Mouse (Mus musculus) neural tube, embryonic 13.5 days (tissue): ENCODE results near the gene Abhd16a. TPM values are rescaled to one million over a fixed set of nuclear protein-coding genes. Genes with fewer than 3 reads are reported as not detected.
"Not testable (repeated sequence)": the region's sequence is repeated elsewhere in the genome, so short reads cannot be mapped to it uniquely, and the experiment has no call there.

ENCODE experiments used
- ATAC-seq: fragments of 200-750 bp; cut with Nextera tagmentation; 2 replicates; pipeline ENCODE4 v1.8.0; 2017; ENCODE audit warnings: low read depth, mild to moderate bottlenecking, moderate TSS enrichment, moderate library complexity
- H3K27ac ChIP-seq: fragments of 300-500 bp; sonication (generic); replicated peaks from 2 replicates; pipeline ENCODE4 v1.5.1; 2015; ENCODE audit warnings: moderate library complexity, mild to moderate bottlenecking, inconsistent platforms
- H3K27me3 ChIP-seq: fragments of 300-500 bp; sonication (generic); 2 replicates; pipeline ENCODE4 v1.6.1; 2015; ENCODE audit warnings: mild to moderate bottlenecking, inconsistent platforms
- H3K36me3 ChIP-seq: fragments of 300-500 bp; sonication (generic); 2 replicates; pipeline ENCODE4 v1.6.1; 2015; ENCODE audit warnings: mild to moderate bottlenecking, inconsistent platforms
- H3K4me1 ChIP-seq: fragments of 300-500 bp; sonication (generic); replicated peaks from 2 replicates; pipeline ENCODE4 v1.6.1; 2015; ENCODE audit warnings: inconsistent platforms
- H3K4me2 ChIP-seq: fragments of 300-500 bp; sonication (generic); 2 replicates; pipeline ENCODE4 v1.6.1; 2015; ENCODE audit warnings: inconsistent platforms, mild to moderate bottlenecking, moderate library complexity
- H3K4me3 ChIP-seq: fragments of 300-500 bp; sonication (generic); 2 replicates; pipeline ENCODE4 v1.5.1; 2015; ENCODE audit warnings: mild to moderate bottlenecking, inconsistent platforms
- H3K9ac ChIP-seq: fragments of 300-500 bp; sonication (generic); 2 replicates; pipeline ENCODE4 v1.6.1; 2015; ENCODE audit warnings: moderate library complexity, mild to moderate bottlenecking, inconsistent platforms
- H3K9me3 ChIP-seq: fragments of 300-500 bp; sonication (generic); 2 replicates; pipeline ENCODE4 v1.6.1; 2016; ENCODE audit warnings: inconsistent platforms
- WGBS: fragments of 180-500 bp; shearing (Covaris S2); methylation state at CpG from one replicate; pipeline ENCODE4 v1.1.7; 2015; 5-methylcytosine and 5-hydroxymethylcytosine counted together
- polyA plus RNA-seq: library from polyadenylated mRNA; unstranded; fragments of >200 nt; fragmentation: Nextera tagmentation; extraction: Ambion mirVana; gene quantifications from 2 replicates; pipeline ENCODE4 v1.2.1, GENCODE M21; 2015

Abhd16a gene
- polyA plus RNA-seq, 1 experiment from 2014 or later = 104 TPM

DNA sequence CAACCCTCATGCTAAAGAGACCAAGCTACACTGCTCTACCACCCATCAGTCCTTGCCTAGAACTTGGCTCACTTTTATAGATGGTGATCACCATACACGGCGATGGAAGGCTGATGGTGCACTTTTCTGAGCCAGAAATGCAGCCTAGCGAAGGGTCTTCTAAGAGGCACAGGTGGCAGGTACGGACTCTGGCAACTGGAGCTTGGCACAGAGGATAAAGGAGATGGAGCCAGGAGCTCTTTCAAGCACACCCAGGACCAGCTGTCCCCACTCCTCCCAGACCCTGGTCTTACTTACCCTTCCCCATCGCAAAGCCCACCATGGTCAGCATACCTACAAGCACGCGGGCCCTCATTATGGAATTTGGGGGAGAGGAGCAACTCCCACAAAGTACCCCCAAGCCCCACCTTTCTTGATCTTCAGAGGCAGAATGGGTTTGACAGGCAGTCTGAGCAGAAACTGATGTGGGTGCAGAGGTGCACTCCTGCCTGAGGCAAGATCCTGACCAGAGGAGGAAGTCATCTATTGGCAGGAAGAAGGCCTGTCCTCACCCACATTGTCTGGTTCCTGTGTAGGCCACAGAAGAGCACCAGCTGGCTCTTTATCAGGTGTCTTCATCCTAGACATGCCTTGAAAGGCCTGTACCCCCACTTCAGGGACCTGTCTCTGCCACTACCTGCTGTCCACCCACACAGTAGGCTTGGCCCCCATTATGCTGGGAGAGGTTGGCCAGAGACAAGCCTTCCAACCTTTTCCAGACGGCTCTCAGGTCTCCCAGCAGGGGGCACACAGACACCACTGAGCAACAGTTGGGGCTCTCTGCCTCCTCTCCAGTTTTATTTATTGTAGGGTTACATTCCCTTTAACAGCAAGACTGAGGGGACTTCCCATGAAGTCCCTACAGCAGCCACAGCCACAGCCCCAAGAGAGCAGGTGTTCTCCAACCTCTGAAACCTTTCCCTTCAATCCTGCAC, 26.3 kb downstream of the Abhd16a start, which contains the start of gene Ly6g5b:
Gene Ly6g5b, minus strand, starts transcription at position 383 of the 974 bp plus-strand sequence.
- H3K36me3 ChIP-seq = peaks cover 57% of the 10 kb centered on the region
- no peaks in the 10 kb centered on the region for H3K27me3 ChIP-seq
- H3K4me3 ChIP-seq = no peak within 1 kb of the TSS
- no peak within 1 kb of the TSS for H3K4me2 ChIP-seq
- no peak within 1 kb of the TSS for H3K27ac ChIP-seq
- H3K4me1 ChIP-seq = peaks cover 9% of the 10 kb centered on the region
- no peak for ATAC-seq
- no peaks in the 10 kb centered on the region for H3K9me3 ChIP-seq
- H3K9ac ChIP-seq = no peak within 1 kb of the TSS
- WGBS = 86% methylated on average over 8 of the region's 8 CpGs

DNA sequence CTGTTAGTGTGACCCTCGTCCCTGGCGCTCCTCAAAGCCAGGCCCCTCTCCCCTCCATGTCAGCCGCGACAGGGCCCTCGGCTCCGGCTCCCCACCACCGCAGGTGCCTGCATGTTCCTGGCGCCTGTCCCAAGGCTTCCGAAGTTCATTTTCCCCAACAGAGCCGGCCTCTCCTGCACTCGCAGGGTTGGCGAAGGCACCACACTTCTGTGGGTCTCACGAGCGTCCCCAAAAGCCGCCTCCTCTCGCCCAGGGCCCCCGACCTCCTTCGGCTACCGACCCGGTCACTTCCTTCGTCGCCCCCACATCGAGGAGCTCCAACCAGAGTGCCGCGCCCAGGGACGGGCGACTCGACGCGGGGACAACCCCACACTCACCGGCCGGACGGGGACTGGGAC, 31.7 kb downstream of the Abhd16a start:
- H3K4me1 ChIP-seq = peaks cover 28% of the 10 kb centered on the region
- H3K9ac ChIP-seq = peak overlapping the region; percentile 98
- H3K4me2 ChIP-seq = peak overlapping the region; percentile 98
- peaks cover 54% of the 10 kb centered on the region for H3K36me3 ChIP-seq
- WGBS = under 1% methylated on average over 33 of the region's 33 CpGs
- H3K27me3 ChIP-seq = no peaks in the 10 kb centered on the region
- H3K9me3 ChIP-seq = no peaks in the 10 kb centered on the region
- H3K27ac ChIP-seq = peak overlapping the region; percentile 74
- peak overlapping the region; percentile 96 for H3K4me3 ChIP-seq
- peak; percentile 12; the same call in 1 of the 2 replicates for ATAC-seq

DNA sequence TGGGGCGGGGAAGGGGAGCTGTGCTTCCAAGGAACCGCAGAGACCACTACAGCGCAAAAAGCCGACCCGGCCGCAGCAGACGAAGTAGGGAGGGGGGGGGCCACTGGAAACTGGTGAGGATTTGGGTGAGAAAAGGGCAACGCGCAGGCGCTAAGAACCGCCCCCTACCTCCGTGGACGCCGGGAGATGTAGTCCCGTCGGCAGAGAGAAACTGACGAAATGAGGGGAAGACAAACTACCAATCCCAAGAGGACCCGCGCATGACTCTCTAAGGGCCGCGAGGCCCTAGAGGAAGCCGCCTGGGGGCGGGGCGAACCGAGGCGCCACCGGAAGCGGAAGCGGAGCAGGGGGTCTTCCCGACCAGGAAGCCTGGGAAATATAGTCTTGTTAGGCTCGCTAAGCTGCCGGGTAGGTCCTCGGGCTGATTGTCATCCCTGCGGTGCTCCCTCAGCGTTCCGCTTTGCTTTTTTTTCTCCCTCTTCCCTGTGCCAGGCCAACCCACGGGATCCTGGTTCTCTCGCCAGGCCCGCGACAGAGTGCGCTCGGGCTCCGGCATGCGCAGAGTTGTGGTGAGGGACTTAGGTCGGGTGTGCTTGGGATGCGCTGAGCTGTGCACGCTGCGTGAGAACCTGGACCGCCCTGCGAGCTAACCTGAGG, 32.2 kb downstream of the Abhd16a start, which contains the start of gene Gpank1:
Gene Gpank1, plus strand, starts transcription at position 313 of the 657 bp plus-strand sequence.
- Histone ChIP-seq H3K9ac (peak within 1 kb of the TSS; percentile 98), H3K27me3 (no peaks in the 10 kb centered on the region), H3K4me3 (peak within 1 kb of the TSS; percentile 96), H3K4me1 (peaks cover 33% of the 10 kb centered on the region), H3K36me3 (peaks cover 49% of the 10 kb centered on the region), H3K9me3 (no peaks in the 10 kb centered on the region), H3K4me2 (peak within 1 kb of the TSS; percentile 98), H3K27ac (peak within 1 kb of the TSS; percentile 95)
- WGBS = under 1% methylated on average over 50 of the region's 50 CpGs
- peak; percentile 95 for ATAC-seq

DNA sequence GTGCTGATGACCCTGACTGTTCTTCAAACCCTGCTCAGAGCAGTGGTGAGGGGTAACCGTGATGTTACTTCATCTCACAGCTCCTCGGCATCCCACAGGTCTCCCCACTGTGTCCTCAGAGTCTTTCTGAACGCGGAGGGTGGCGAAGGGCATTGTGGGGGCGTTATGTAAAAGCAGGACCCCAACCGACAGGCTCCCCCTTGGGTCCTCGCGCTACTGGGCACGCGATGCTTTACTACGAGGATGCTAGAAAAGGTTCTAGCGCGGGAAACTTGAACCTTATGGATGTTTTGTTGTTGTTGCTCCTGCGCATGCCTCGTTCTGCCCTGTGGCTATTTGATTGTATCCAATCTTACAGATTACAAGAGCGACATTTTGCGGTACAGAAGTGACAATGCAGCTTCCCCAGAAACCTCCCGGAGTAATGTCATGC, 32.8 kb downstream of the Abhd16a start, which contains the start of gene Csnk2b:
Gene Csnk2b, minus strand, starts transcription at position 183 of the 433 bp plus-strand sequence.
- Histone ChIP-seq H3K4me3 (peak within 1 kb of the TSS; percentile 96), H3K4me1 (peaks cover 39% of the 10 kb centered on the region), H3K9ac (peak within 1 kb of the TSS; percentile 98), H3K9me3 (no peaks in the 10 kb centered on the region), H3K27ac (peak within 1 kb of the TSS; percentile 95), H3K36me3 (peaks cover 42% of the 10 kb centered on the region), H3K27me3 (no peaks in the 10 kb centered on the region), H3K4me2 (peak within 1 kb of the TSS; percentile 98)
- WGBS = 0% methylated on average over 19 of the region's 19 CpGs
- ATAC-seq = peak; percentile 52

DNA sequence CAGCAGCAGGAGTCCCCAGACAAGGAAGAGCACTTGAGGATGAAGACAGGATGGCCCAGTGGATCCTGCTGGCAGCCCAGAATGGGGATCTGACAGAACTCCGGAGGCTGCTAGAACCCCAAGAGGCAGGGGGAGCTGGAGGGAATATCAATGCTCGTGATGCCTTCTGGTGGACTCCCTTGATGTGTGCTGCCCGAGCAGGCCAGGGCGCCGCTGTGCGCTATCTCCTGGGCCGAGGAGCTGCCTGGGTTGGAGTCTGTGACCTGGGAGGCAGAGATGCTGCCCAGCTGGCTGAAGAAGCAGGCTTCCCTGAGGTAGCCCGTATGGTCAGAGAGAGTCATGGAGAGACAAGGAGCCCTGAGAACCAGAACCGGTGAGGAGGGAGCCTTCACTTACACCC, 34.2 kb downstream of the Abhd16a start:
- H3K27ac ChIP-seq, H3K4me2 ChIP-seq, H3K9ac ChIP-seq, H3K9me3 ChIP-seq, ATAC-seq, H3K4me3 ChIP-seq, H3K27me3 ChIP-seq: not testable (repeated sequence)
- peaks cover 51% of the 10 kb centered on the region for H3K4me1 ChIP-seq
- H3K36me3 ChIP-seq = peaks cover 30% of the 10 kb centered on the region
- 91% methylated on average over 9 of the region's 9 CpGs for WGBS

DNA sequence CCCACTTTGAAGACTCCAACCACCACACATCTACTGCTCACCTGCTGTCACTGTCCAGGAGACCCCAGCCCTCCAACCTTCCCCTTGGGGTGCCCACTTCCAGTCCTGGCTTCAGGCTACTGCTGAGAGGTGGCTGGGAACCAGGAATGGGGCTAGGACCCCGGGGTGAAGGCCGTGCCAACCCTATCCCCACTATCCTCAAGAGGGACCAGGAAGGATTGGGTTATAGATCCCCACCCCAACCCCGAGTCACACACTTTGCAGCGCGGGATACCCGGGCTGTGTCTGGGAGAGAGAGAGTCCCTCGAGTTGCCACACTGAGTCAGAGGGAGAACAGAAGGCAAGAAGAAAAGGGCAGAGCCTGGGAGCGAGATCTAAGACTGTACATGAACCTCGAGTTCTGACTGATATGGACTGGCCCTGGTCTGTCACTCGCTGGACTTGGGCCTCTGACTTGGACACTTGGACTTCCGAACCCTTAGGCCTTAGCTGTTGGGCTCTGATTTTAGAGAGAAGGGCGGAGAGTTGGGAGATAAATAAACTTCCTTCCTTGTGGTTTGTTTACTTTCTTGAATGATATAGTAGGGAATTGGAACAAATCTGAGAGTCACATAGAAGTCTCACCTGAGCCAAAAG, 35.3 kb downstream of the Abhd16a start:
- H3K4me3 ChIP-seq, H3K9me3 ChIP-seq, H3K27ac ChIP-seq, ATAC-seq, H3K27me3 ChIP-seq, H3K4me2 ChIP-seq, H3K9ac ChIP-seq: not testable (repeated sequence)
- peaks cover 55% of the 10 kb centered on the region for H3K4me1 ChIP-seq
- H3K36me3 ChIP-seq = peaks cover 19% of the 10 kb centered on the region
- WGBS = 93% methylated on average over 12 of the region's 12 CpGs

DNA sequence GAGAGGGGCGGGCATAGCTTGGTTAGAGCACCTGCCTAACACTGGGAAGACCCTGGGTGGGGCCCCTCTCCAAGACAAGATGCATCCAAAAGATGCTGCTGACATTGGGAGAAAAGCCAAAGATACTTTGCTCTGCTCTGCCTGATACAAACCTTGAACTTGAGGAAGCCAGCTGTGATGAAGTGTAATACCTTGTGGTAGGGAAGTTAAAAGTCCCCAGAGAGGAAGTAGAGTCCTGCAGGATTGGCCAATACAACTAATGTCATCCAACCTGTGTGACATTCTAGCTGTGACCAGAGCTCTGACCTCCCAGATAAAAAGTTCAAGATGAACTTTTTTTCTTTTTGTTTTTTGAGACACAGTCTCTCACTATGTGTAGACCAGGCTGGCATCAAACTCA, 36.0 kb downstream of the Abhd16a start:
- 93% methylated on average over 1 of the region's 1 CpGs for WGBS
- no peaks in the 10 kb centered on the region for H3K9me3 ChIP-seq
- peaks cover 22% of the 10 kb centered on the region for H3K36me3 ChIP-seq
- ATAC-seq = no peak
- H3K4me3 ChIP-seq = no peak overlapping the region
- H3K4me2 ChIP-seq = no peak overlapping the region
- H3K27me3 ChIP-seq = no peaks in the 10 kb centered on the region
- H3K4me1 ChIP-seq = peaks cover 49% of the 10 kb centered on the region
- no peak overlapping the region for H3K27ac ChIP-seq
- H3K9ac ChIP-seq = no peak overlapping the region

DNA sequence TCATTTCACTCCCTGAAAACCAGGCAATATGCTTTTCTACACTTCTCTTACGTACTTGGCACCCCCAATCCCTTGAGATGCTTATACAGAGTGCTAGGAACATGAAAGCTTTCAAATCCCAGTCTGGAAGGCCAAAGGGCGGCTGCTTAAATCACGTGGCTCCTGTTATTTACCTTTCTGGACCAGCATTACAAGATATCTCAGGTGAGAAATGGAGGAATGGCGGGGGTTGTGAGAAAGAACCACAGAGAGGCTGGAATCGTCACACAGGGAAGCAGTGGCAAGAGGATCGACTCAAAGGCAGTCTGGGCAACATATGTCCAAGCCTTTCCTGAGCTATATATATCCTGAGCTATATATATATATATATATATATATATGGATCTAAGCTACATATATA, 36.5 kb downstream of the Abhd16a start:
- H3K4me2 ChIP-seq = peak overlapping the region; percentile 79
- H3K9ac ChIP-seq = peak overlapping the region; percentile 94
- peak overlapping the region; percentile 76 for H3K4me3 ChIP-seq
- no peak for ATAC-seq
- H3K27me3 ChIP-seq = no peaks in the 10 kb centered on the region
- no peaks in the 10 kb centered on the region for H3K9me3 ChIP-seq
- H3K27ac ChIP-seq = peak overlapping the region; percentile 81
- WGBS = 44% methylated on average over 6 of the region's 6 CpGs
- H3K4me1 ChIP-seq = peaks cover 44% of the 10 kb centered on the region
- H3K36me3 ChIP-seq = peaks cover 27% of the 10 kb centered on the region

DNA sequence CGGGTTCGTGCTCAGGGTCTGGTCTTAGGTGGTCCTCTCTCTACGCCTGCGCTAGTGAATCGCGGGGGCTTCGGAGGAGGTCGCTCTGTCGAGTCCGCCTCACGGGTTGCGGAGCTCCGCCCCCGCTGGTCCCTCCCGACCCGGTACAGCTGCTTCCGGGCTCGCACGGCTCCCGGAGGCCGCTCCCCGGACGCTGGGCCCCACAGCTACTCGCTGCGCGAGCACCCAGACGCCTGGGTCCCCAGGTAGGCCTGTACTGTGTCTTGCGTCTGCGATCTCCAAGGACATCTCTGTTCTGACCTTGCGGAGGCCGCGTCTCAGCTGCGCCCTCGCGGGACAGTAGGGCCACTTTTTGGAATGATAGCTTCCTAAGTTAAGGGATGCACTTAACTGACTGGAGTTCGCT, 37.1 kb downstream of the Abhd16a start, which contains the start of gene D17H6S53E:
Gene D17H6S53E, plus strand, starts transcription at position 168 of the 406 bp plus-strand sequence.
- ATAC-seq = peak; percentile 21; the same call in 1 of the 2 replicates
- peaks cover 31% of the 10 kb centered on the region for H3K36me3 ChIP-seq
- WGBS = 0% methylated on average over 36 of the region's 36 CpGs
- no peaks in the 10 kb centered on the region for H3K9me3 ChIP-seq
- peak within 1 kb of the TSS; percentile 81 for H3K27ac ChIP-seq
- peak within 1 kb of the TSS; percentile 76 for H3K4me3 ChIP-seq
- peak within 1 kb of the TSS; percentile 94 for H3K9ac ChIP-seq
- peak within 1 kb of the TSS; percentile 79 for H3K4me2 ChIP-seq
- H3K27me3 ChIP-seq = no peaks in the 10 kb centered on the region
- H3K4me1 ChIP-seq = peaks cover 42% of the 10 kb centered on the region

DNA sequence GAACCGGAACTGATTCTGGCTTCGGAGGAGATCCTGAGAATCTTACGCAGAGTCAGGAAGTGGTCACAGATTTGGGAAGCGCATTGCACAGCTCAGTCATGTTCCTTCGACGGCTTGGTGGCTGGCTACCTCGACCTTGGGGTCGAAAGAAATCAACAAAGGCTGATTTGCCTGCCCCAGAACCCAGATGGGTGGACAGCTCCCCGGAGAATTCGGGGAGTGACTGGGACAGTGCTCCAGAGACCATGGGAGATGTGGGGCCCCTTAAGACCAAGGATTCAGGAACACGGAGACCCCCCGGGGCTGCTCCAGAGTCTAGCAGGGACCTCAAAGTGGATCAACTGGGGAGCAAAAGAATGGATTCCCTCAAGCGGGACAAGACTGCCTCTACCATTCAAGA, 38.0 kb downstream of the Abhd16a start:
- no peak for ATAC-seq
- Histone ChIP-seq H3K27ac (no peak overlapping the region), H3K4me1 (peaks cover 42% of the 10 kb centered on the region), H3K9me3 (no peaks in the 10 kb centered on the region), H3K4me2 (peak overlapping the region; percentile 79), H3K27me3 (no peaks in the 10 kb centered on the region), H3K9ac (peak overlapping the region; percentile 94), H3K4me3 (peak overlapping the region; percentile 76), H3K36me3 (peaks cover 31% of the 10 kb centered on the region)
- 80% methylated on average over 13 of the region's 13 CpGs for WGBS

DNA sequence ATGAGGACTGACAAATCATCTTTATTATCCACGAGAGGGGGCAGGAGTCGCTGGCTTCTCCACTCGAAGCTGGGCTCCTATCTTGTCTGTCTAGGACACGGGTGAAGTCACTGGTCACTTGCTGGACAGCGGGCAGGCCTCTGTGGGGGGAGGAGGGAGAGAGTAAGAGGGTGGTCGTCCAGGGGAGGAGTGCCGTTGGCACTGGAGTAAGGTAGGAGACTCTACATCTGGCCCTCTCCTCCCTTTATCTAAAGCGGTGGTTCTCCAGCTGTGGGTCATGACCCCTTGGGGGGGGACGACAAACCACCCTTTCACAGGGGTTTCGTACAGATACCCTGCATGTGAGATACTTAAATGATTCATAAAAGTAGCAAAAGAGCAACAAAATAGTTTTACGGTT, 39.9 kb downstream of the Abhd16a start:
- no peak for ATAC-seq
- Histone ChIP-seq H3K27ac (no peak overlapping the region), H3K9me3 (no peaks in the 10 kb centered on the region), H3K4me3 (no peak overlapping the region), H3K36me3 (peaks cover 26% of the 10 kb centered on the region), H3K27me3 (no peaks in the 10 kb centered on the region), H3K4me2 (no peak overlapping the region), H3K9ac (peak overlapping the region; percentile 45; the same call in 1 of the 2 replicates), H3K4me1 (peaks cover 38% of the 10 kb centered on the region)
- 71% methylated on average over 11 of the region's 11 CpGs for WGBS
